8 mouse cellular contexts compared by ENCODE assay signal in the genomic region with DNA sequence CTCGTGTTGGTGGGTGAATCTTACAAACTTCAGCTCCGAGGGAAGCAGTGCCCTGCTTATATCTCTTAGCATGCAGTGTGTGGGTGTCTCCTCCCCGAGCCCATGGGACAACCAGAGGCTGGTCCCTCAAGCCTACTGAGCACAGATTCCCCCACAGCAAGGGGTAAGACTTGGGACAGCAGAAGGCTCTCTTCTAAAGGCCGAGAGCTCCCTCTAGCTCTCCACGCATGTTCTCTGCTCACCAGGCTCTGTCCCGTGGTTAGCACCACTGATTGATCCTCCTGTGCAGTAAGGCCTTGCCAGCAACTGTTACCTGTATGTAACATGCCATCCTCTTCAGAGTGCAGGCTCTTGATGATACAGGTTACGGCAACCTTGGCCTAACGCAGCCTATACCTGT. TPM values are rescaled to one million over a fixed set of nuclear protein-coding genes. Genes with fewer than 3 reads are reported as not detected.
DNase-seq lines count a peak whose midpoint lies in the region; ATAC-seq and TF ChIP-seq lines count a peak whose summit lies in the region.
"Had no signal": no experiment of that assay in that cellular context is flagged by ENCODE, and none has a peak within 500 bp of the region (broad histone marks: within the 10 kb centered on the region; RNA-seq: fewer than 3 reads in every experiment).

No protein-coding gene starts in this region.

- no peak overlapping the region for H3K4me2 ChIP-seq in lung, embryonic 14.5 days
- no peak overlapping the region for H3K4me2 ChIP-seq in lung, postnatal 0 days (replicated peaks; ENCODE audit: low read depth, low read length)
- no peak overlapping the region for H3K4me2 ChIP-seq in forebrain, embryonic 16.5 days (ENCODE audit: low read length)

- peaks cover 1% of the 10 kb centered on the region; the same call in 1 of the 2 replicates for H3K4me1 ChIP-seq in heart, adult 2 months (ENCODE audit: control insufficient read depth, insufficient read depth, low read length)
- H3K4me1 ChIP-seq in lung, embryonic 14.5 days (ENCODE audit: insufficient read depth), result no peaks in the 10 kb centered on the region
- no peaks in the 10 kb centered on the region for H3K4me1 ChIP-seq in lung, postnatal 0 days (ENCODE audit: insufficient read depth, low read depth, low read length)
- H3K4me1 ChIP-seq in forebrain, embryonic 16.5 days (replicated peaks; ENCODE audit: control insufficient read depth, insufficient read depth, low read length), result no peaks in the 10 kb centered on the region

- no peaks in the 10 kb centered on the region for H3K79me2 ChIP-seq in heart, adult 2 months (replicated peaks; ENCODE audit: control insufficient read depth, insufficient read depth, low read length)

- peak; percentile 67 for TF ChIP-seq CTCF in heart, adult 2 months (IDR thresholded peaks at IDR 0.05)
- peak; percentile 63 for TF ChIP-seq CTCF in lung, embryonic 14.5 days (IDR thresholded peaks at IDR 0.05; ENCODE audit: low read depth)
- TF ChIP-seq CTCF in lung, postnatal 0 days (IDR thresholded peaks at IDR 0.05), result peak; percentile 70

- 60% methylated on average over 8 of the region's 8 CpGs for WGBS in heart, adult 2 months
- 69% methylated on average over 8 of the region's 8 CpGs for WGBS in lung, embryonic 14.5 days
- 67% methylated on average over 8 of the region's 8 CpGs for WGBS in lung, postnatal 0 days
- 76% methylated on average over 8 of the region's 8 CpGs for WGBS in forebrain, embryonic 16.5 days

- peak in 1 of 2 experiments; percentile 17 for DNase-seq in heart, adult 2 months
- no peak for DNase-seq in heart, postnatal 25 days (ENCODE audit: low spot score)
- DNase-seq in lung, embryonic 14.5 days, result peak; percentile 63
- DNase-seq in lung, postnatal 25 days (ENCODE audit: low spot score), result no peak
- peak; percentile 79 for DNase-seq in NIH3T3 (ENCODE audit: low read depth)
- DNase-seq in lung, postnatal 0 days (ENCODE audit: low spot score), result peak; percentile 56

- H3K9me3 ChIP-seq in lung, embryonic 14.5 days (ENCODE audit: low read depth, low read length), result no peaks in the 10 kb centered on the region
- H3K9me3 ChIP-seq in lung, postnatal 0 days (ENCODE audit: low read length), result no peaks in the 10 kb centered on the region
- H3K9me3 ChIP-seq in forebrain, embryonic 16.5 days (ENCODE audit: control insufficient read depth, low read length), result no peaks in the 10 kb centered on the region
- H3K9me3 ChIP-seq: megakaryocyte, embryonic 14.5 days had no signal

- no peak overlapping the region for H3K27ac ChIP-seq in heart, adult 2 months
- H3K27ac ChIP-seq in lung, embryonic 14.5 days (ENCODE audit: low read depth), result no peak overlapping the region
- H3K27ac ChIP-seq in lung, postnatal 0 days (ENCODE audit: low read length), result no peak overlapping the region
- no peak overlapping the region for H3K27ac ChIP-seq in forebrain, embryonic 16.5 days (ENCODE audit: low read length)

- no peak overlapping the region for H3K4me3 ChIP-seq in heart, adult 2 months
- H3K4me3 ChIP-seq in lung, embryonic 14.5 days (ENCODE audit: low read depth, low read length), result no peak overlapping the region
- H3K4me3 ChIP-seq in lung, postnatal 0 days (ENCODE audit: low read depth, low read length), result no peak overlapping the region
- H3K4me3 ChIP-seq in forebrain, embryonic 16.5 days (replicated peaks; ENCODE audit: low read length), result no peak overlapping the region
- H3K4me3 ChIP-seq: megakaryocyte, embryonic 14.5 days had no signal

- no peak for TF ChIP-seq POLR2A in heart, adult 2 months (IDR thresholded peaks at IDR 0.05; ENCODE audit: insufficient read depth, low read depth, low read length)

- no peaks in the 10 kb centered on the region for H3K27me3 ChIP-seq in heart, adult 2 months (ENCODE audit: control insufficient read depth, insufficient read depth, low read length)
- no peaks in the 10 kb centered on the region for H3K27me3 ChIP-seq in lung, embryonic 14.5 days (ENCODE audit: insufficient read depth, low read length)
- H3K27me3 ChIP-seq in lung, postnatal 0 days (replicated peaks; ENCODE audit: insufficient read depth, low read length), result no peaks in the 10 kb centered on the region
- H3K27me3 ChIP-seq in forebrain, embryonic 16.5 days (replicated peaks; ENCODE audit: control insufficient read depth, insufficient read depth, low read length), result no peaks in the 10 kb centered on the region
- H3K27me3 ChIP-seq: megakaryocyte, embryonic 14.5 days had no signal

- no peak for ATAC-seq in lung, embryonic 14.5 days (ENCODE audit: insufficient read depth)
- ATAC-seq in lung, postnatal 0 days, result no peak
- no peak for ATAC-seq in forebrain, embryonic 16.5 days

- H3K36me3 ChIP-seq in heart, adult 2 months (ENCODE audit: control insufficient read depth, insufficient read depth, low read length), result no peaks in the 10 kb centered on the region
- H3K36me3 ChIP-seq in lung, embryonic 14.5 days (ENCODE audit: insufficient read depth), result peaks cover 30% of the 10 kb centered on the region
- H3K36me3 ChIP-seq in lung, postnatal 0 days (ENCODE audit: insufficient read depth, low read length), result no peaks in the 10 kb centered on the region
- peaks cover 37% of the 10 kb centered on the region for H3K36me3 ChIP-seq in forebrain, embryonic 16.5 days (ENCODE audit: control insufficient read depth, insufficient read depth)

- no peak for TF ChIP-seq EP300 in heart, adult 2 months (IDR thresholded peaks at IDR 0.05; ENCODE audit: insufficient read depth, low read depth, low read length)
- TF ChIP-seq EP300 in lung, postnatal 0 days (IDR thresholded peaks at IDR 0.05), result no peak

- intact Hi-C loops in heart, adult 2 months (cut with DNase I), result loop anchor here (5.0 kb wide), 3 partner anchors 50 to 120 kb away; no protein-coding TSS in a partner anchor
- intact Hi-C loops in heart, postnatal 25 days (cut with DNase I), result loop anchor here (1.0 to 2.0 kb wide), 3 partner anchors 51 to 116 kb away; no protein-coding TSS in a partner anchor

- no peak overlapping the region for H3K9ac ChIP-seq in heart, adult 2 months (ENCODE audit: low read depth, low read length)
- H3K9ac ChIP-seq in lung, embryonic 14.5 days, result no peak overlapping the region
- H3K9ac ChIP-seq in lung, postnatal 0 days (replicated peaks; ENCODE audit: low read depth), result no peak overlapping the region
- no peak overlapping the region for H3K9ac ChIP-seq in forebrain, embryonic 16.5 days (replicated peaks; ENCODE audit: low read depth, low read length)

RNA-seq across cellular contexts. Expression of a gene that starts 36.5 kb away (rescaled TPM):
- under 1 TPM; 0.78 to 0.98 TPM for total RNA-seq in heart, adult 2 months (2021)
- polyA plus RNA-seq in heart, adult 2 months (2012; rRNA removed), result 1.7 and 2.7 TPM in 2 replicates
- total RNA-seq in heart, postnatal 25 days (2021), result under 1 TPM; 0.75 TPM
- 3.8 and 4.1 TPM in 2 replicates for polyA plus RNA-seq in lung, embryonic 14.5 days (2014; fragmentation: Nextera tagmentation; extraction: Ambion mirVana)
- polyA plus RNA-seq in lung, postnatal 0 days (2015; fragmentation: Nextera tagmentation; extraction: Ambion mirVana), result 0.85 and 0.87 TPM in 2 replicates
- polyA plus RNA-seq in forebrain, embryonic 16.5 days (2015; fragmentation: Nextera tagmentation; extraction: Ambion mirVana), result 78.3 and 80.5 TPM in 2 replicates

RNA-seq across cellular contexts. Expression of a gene that starts 45.0 kb away (rescaled TPM):
- not detected for total RNA-seq in heart, adult 2 months (2021)
- polyA plus RNA-seq in heart, adult 2 months (2012; rRNA removed), result not detected in 2 replicates
- not detected for total RNA-seq in heart, postnatal 25 days (2021)
- 0.18 TPM in 1 of 2 replicates, not detected in the other for polyA plus RNA-seq in lung, embryonic 14.5 days (2014; fragmentation: Nextera tagmentation; extraction: Ambion mirVana)
- 0.18 TPM in 1 of 2 replicates, not detected in the other for polyA plus RNA-seq in lung, postnatal 0 days (2015; fragmentation: Nextera tagmentation; extraction: Ambion mirVana)
- polyA plus RNA-seq in forebrain, embryonic 16.5 days (2015; fragmentation: Nextera tagmentation; extraction: Ambion mirVana), result 0.16 TPM in 1 of 2 replicates, not detected in the other

Comparison
In these comparisons a context has a peak if more than half of its experiments do, and no peak if none do; other contexts are left out.
1. DNase-seq: peak in lung, embryonic 14.5 days (single experiment), NIH3T3 (single experiment) and lung, postnatal 0 days (single experiment); none in heart, postnatal 25 days (single experiment) and lung, postnatal 25 days (single experiment).
2. RNA of a gene that starts 36.5 kb away (polyA plus RNA-seq): 78.3 to 80.5 TPM in forebrain, embryonic 16.5 days; 3.8 to 4.1 TPM in lung, embryonic 14.5 days, 1.7 to 2.7 TPM in heart, adult 2 months and 0.85 to 0.87 TPM in lung, postnatal 0 days; every median in the first group is over 10 times any median in the second.
3. Peak in every context shown above with its lines, with median percentiles within 50 percentile points of each other: CTCF ChIP-seq.